Mouse (Mus musculus) G1E (cell line): Measurements from ENCODE around the gene Crisp4.

ENCODE experiments used
- CTCF ChIP-seq: IDR thresholded peaks from 2 replicates; pipeline ENCODE4 v1.5.1; 2012; ENCODE audit warnings: low read depth, low read length, inconsistent platforms, mixed read lengths
- GATA1 ChIP-seq: IDR thresholded peaks from 2 replicates; pipeline ENCODE4 v1.6.1; 2012; ENCODE audit warnings: borderline replicate concordance, low read length, inconsistent platforms, mixed read lengths
- POLR2AphosphoS5 ChIP-seq: IDR thresholded peaks from 2 replicates; pipeline ENCODE4 v1.6.1; 2012; ENCODE audit warnings: low read depth, low read length, inconsistent platforms; ENCODE audit not compliant: insufficient replicate concordance
- TAL1 ChIP-seq: conservative IDR thresholded peaks from 2 replicates; pipeline ENCODE4 v1.6.1; 2012; ENCODE audit warnings: low read depth, low read length, inconsistent platforms, mixed read lengths

GRCm38 (mm10) chr1:18191719-18192118, 46.0 kb upstream of the Crisp4 start:
- TF ChIP-seq CTCF (no peak), GATA1 (no peak), POLR2AphosphoS5 (no peak), TAL1 (no peak)
